Mouse (Mus musculus): Measurements from ENCODE around the gene Pde4d.

DNA sequence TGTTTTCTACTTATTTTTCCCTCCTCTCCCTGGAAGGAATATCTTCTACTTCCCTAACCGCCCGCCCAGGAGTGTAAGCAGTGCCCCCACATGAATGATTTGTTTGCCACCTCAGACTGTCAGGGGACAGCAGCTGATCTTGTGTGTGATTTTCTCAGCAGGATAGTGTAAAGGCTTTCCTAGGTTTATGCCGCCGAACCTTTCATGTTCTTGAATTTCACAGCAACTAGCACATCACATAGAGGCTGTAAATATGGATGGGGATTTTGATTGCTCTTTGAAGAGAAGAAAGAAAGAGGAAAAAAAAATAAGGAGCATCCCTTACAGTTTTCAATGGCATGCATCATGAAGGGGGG is 1442.1 kb downstream of the Pde4d start:
- no peak for TF ChIP-seq MYOD1 (IDR thresholded peaks at IDR 0.05; ENCODE audit: control insufficient read depth, insufficient read length, low read depth)
- TF ChIP-seq CTCF (IDR thresholded peaks at IDR 0.05; ENCODE audit: control insufficient read depth, insufficient read depth, insufficient read length): no peak
- no peak for TF ChIP-seq MAX (IDR thresholded peaks at IDR 0.05)
- TF ChIP-seq MYOG (IDR thresholded peaks at IDR 0.05; ENCODE audit: control insufficient read depth, extremely low read depth, insufficient read length): no peak
- no peak for TF ChIP-seq CEBPB (IDR thresholded peaks at IDR 0.05; ENCODE audit: low read depth)
- TF ChIP-seq USF1 (IDR thresholded peaks at IDR 0.05; ENCODE audit: low read depth): no peak
- no peak for TF ChIP-seq FOSL1 (IDR thresholded peaks at IDR 0.05; ENCODE audit: insufficient read depth, low read length, poor library complexity, severe bottlenecking)
